Comparison of ENCODE assay signal across 27 mouse cellular contexts in the genomic region with DNA sequence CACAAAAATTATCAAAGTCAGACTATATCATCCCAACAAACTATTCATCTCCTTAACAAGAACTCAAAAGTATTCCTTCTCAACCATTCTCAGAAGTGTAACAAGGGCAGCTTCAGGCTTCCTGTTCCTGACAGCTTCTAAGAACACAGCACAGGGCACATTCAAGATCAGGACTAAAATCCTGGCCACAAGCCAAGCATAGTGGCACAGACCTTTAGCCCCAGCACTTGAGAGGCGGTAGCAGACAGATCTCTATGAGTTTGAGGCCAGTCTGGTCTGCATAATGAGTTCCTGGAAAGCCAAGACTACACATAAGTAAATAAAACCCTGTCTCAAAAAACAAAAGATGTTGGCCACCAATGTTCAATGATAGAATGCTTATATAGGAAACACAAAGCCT. TPM values are rescaled to one million over a fixed set of nuclear protein-coding genes. Genes with fewer than 3 reads are reported as not detected.
A peak's percentile ranks its signal among the peaks of the same experiment; 100 is the strongest.
DNase-seq lines count a peak whose midpoint lies in the region; ATAC-seq and TF ChIP-seq lines count a peak whose summit lies in the region.
"Had no signal": no experiment of that assay in that cellular context is flagged by ENCODE, and none has a peak within 500 bp of the region (broad histone marks: within the 10 kb centered on the region; RNA-seq: fewer than 3 reads in every experiment).

No protein-coding gene starts in this region.

- H3K9me3 ChIP-seq in intestine, postnatal 0 days (ENCODE audit: control insufficient read depth) = no peaks in the 10 kb centered on the region
- H3K9me3 ChIP-seq in intestine, embryonic 16.5 days (ENCODE audit: control insufficient read depth, low read length) = no peaks in the 10 kb centered on the region
- no peaks in the 10 kb centered on the region for H3K9me3 ChIP-seq in midbrain, embryonic 14.5 days (ENCODE audit: control insufficient read depth, low read length)
- H3K9me3 ChIP-seq in midbrain, embryonic 16.5 days (replicated peaks; ENCODE audit: control insufficient read depth, low read length, poor library complexity, severe bottlenecking) = no peaks in the 10 kb centered on the region
- H3K9me3 ChIP-seq: embryonic facial prominence, embryonic 10.5 days; embryonic facial prominence, embryonic 15.5 days; forebrain, embryonic 13.5 days; limb, embryonic 12.5 days; liver, embryonic 15.5 days; lung, embryonic 15.5 days; megakaryocyte, embryonic 14.5 days; midbrain, embryonic 12.5 days; stomach, embryonic 15.5 days had no signal

- no peak overlapping the region for H3K9ac ChIP-seq in intestine, postnatal 0 days (ENCODE audit: low read depth, low read length)
- H3K9ac ChIP-seq in intestine, embryonic 16.5 days (ENCODE audit: low read depth, low read length) = no peak overlapping the region
- H3K9ac ChIP-seq in midbrain, embryonic 14.5 days (replicated peaks; ENCODE audit: low read length) = no peak overlapping the region
- H3K9ac ChIP-seq in midbrain, embryonic 16.5 days (ENCODE audit: low read depth, low read length) = no peak overlapping the region
- H3K9ac ChIP-seq: embryonic facial prominence, embryonic 15.5 days; forebrain, embryonic 13.5 days; limb, embryonic 12.5 days; liver, embryonic 15.5 days; lung, embryonic 15.5 days; midbrain, embryonic 12.5 days; stomach, embryonic 15.5 days had no signal

- no peak overlapping the region for H3K4me3 ChIP-seq in intestine, postnatal 0 days (ENCODE audit: low read depth, low read length)
- no peak overlapping the region for H3K4me3 ChIP-seq in intestine, embryonic 16.5 days (ENCODE audit: low read length)
- H3K4me3 ChIP-seq in midbrain, embryonic 14.5 days (replicated peaks; ENCODE audit: low read depth, low read length) = no peak overlapping the region
- no peak overlapping the region for H3K4me3 ChIP-seq in midbrain, embryonic 16.5 days (ENCODE audit: low read depth, low read length)
- H3K4me3 ChIP-seq: embryonic facial prominence, embryonic 10.5 days; embryonic facial prominence, embryonic 15.5 days; forebrain, embryonic 13.5 days; limb, embryonic 12.5 days; liver, embryonic 15.5 days; lung, embryonic 15.5 days; megakaryocyte, embryonic 14.5 days; midbrain, embryonic 12.5 days; stomach, embryonic 15.5 days had no signal

- peak; percentile 35 for DNase-seq in midbrain, embryonic 14.5 days
- DNase-seq in kidney, postnatal 10 days = peak; percentile 56
- DNase-seq in yolk sac, embryonic 10.5 days (ENCODE audit: low spot score) = peak; percentile 47
- DNase-seq in right cerebral cortex, postnatal 14 days = no peak
- no peak for DNase-seq in cerebellum, adult 11 months
- DNase-seq: adrenal gland, postnatal 14 days; cerebellum, adult 2 months; cerebellum, postnatal 14 days; gastrocnemius, postnatal 10 days; heart, postnatal 14 days; thymus, postnatal 36 days had no signal

- 21% methylated on average over 1 of the region's 1 CpGs for WGBS in intestine, postnatal 0 days
- WGBS in intestine, embryonic 16.5 days = 38% methylated on average over 1 of the region's 1 CpGs
- WGBS in midbrain, embryonic 14.5 days = 43% methylated on average over 1 of the region's 1 CpGs
- WGBS in midbrain, embryonic 16.5 days = 41% methylated on average over 1 of the region's 1 CpGs

- H3K4me2 ChIP-seq in intestine, postnatal 0 days (replicated peaks; ENCODE audit: low read depth) = no peak overlapping the region
- H3K4me2 ChIP-seq in intestine, embryonic 16.5 days (ENCODE audit: low read depth, low read length) = no peak overlapping the region
- no peak overlapping the region for H3K4me2 ChIP-seq in midbrain, embryonic 14.5 days (ENCODE audit: low read length)
- H3K4me2 ChIP-seq in midbrain, embryonic 16.5 days (ENCODE audit: low read length) = no peak overlapping the region
- H3K4me2 ChIP-seq: embryonic facial prominence, embryonic 15.5 days; forebrain, embryonic 13.5 days; limb, embryonic 12.5 days; liver, embryonic 15.5 days; lung, embryonic 15.5 days; midbrain, embryonic 12.5 days; stomach, embryonic 15.5 days had no signal

- no peak for TF ChIP-seq CTCF in intestine, postnatal 0 days (IDR thresholded peaks at IDR 0.05; ENCODE audit: low read depth)

- no peaks in the 10 kb centered on the region for H3K27me3 ChIP-seq in intestine, postnatal 0 days (replicated peaks; ENCODE audit: control insufficient read depth, insufficient read depth, low read length)
- no peaks in the 10 kb centered on the region for H3K27me3 ChIP-seq in intestine, embryonic 16.5 days (replicated peaks; ENCODE audit: control insufficient read depth, insufficient read depth, low read length)
- no peaks in the 10 kb centered on the region for H3K27me3 ChIP-seq in midbrain, embryonic 14.5 days (ENCODE audit: control insufficient read depth, insufficient read depth, low read length)
- H3K27me3 ChIP-seq in midbrain, embryonic 16.5 days (ENCODE audit: control insufficient read depth, insufficient read depth, low read depth, low read length) = no peaks in the 10 kb centered on the region
- H3K27me3 ChIP-seq: CH12.LX; embryonic facial prominence, embryonic 15.5 days; forebrain, embryonic 13.5 days; limb, embryonic 12.5 days; lung, embryonic 15.5 days; megakaryocyte, embryonic 14.5 days; midbrain, embryonic 12.5 days; stomach, embryonic 15.5 days had no signal

- H3K4me1 ChIP-seq in intestine, postnatal 0 days (replicated peaks; ENCODE audit: control insufficient read depth, insufficient read depth, low read length) = no peaks in the 10 kb centered on the region
- peaks cover 15% of the 10 kb centered on the region for H3K4me1 ChIP-seq in intestine, embryonic 16.5 days (ENCODE audit: control insufficient read depth, insufficient read depth, low read length)
- H3K4me1 ChIP-seq in midbrain, embryonic 14.5 days (ENCODE audit: control insufficient read depth, insufficient read depth, low read length) = no peaks in the 10 kb centered on the region
- H3K4me1 ChIP-seq in midbrain, embryonic 16.5 days (ENCODE audit: control insufficient read depth, insufficient read depth, low read length) = no peaks in the 10 kb centered on the region
- H3K4me1 ChIP-seq: embryonic facial prominence, embryonic 10.5 days; forebrain, embryonic 13.5 days; limb, embryonic 12.5 days; midbrain, embryonic 12.5 days had no signal

- ATAC-seq in intestine, postnatal 0 days = peak; percentile 67
- ATAC-seq in intestine, embryonic 16.5 days = no peak
- no peak for ATAC-seq in midbrain, embryonic 14.5 days (ENCODE audit: low FRiP score, low TSS enrichment)
- no peak for ATAC-seq in midbrain, embryonic 16.5 days
- ATAC-seq: forebrain, embryonic 13.5 days; hindbrain, embryonic 16.5 days had no signal

- no peak overlapping the region for H3K27ac ChIP-seq in intestine, postnatal 0 days (ENCODE audit: low read depth, low read length)
- no peak overlapping the region for H3K27ac ChIP-seq in intestine, embryonic 16.5 days (ENCODE audit: low read length)
- no peak overlapping the region for H3K27ac ChIP-seq in midbrain, embryonic 14.5 days (replicated peaks; ENCODE audit: low read depth, low read length)
- H3K27ac ChIP-seq in midbrain, embryonic 16.5 days (ENCODE audit: low read length) = no peak overlapping the region
- H3K27ac ChIP-seq: embryonic facial prominence, embryonic 10.5 days; embryonic facial prominence, embryonic 15.5 days; forebrain, embryonic 13.5 days; limb, embryonic 12.5 days; liver, embryonic 15.5 days; lung, embryonic 15.5 days; midbrain, embryonic 12.5 days; stomach, embryonic 15.5 days had no signal

- H3K36me3 ChIP-seq in intestine, postnatal 0 days (ENCODE audit: control insufficient read depth, insufficient read depth) = peaks cover 74% of the 10 kb centered on the region
- H3K36me3 ChIP-seq in intestine, embryonic 16.5 days (ENCODE audit: control insufficient read depth, insufficient read depth, low read length) = peaks cover 19% of the 10 kb centered on the region
- peaks cover 42% of the 10 kb centered on the region for H3K36me3 ChIP-seq in midbrain, embryonic 14.5 days (ENCODE audit: control insufficient read depth, insufficient read depth, low read length)
- H3K36me3 ChIP-seq in midbrain, embryonic 16.5 days (ENCODE audit: control insufficient read depth, insufficient read depth, low read length) = peaks cover 13% of the 10 kb centered on the region

RNA-seq across cellular contexts. Expression of gene Oat, which starts 10.4 kb away (rescaled TPM):
- 1,789 and 2,051 TPM in 2 replicates for polyA plus RNA-seq in intestine, postnatal 0 days (2015; fragmentation: Nextera tagmentation; extraction: Ambion mirVana)
- 1,956 and 2,187 TPM in 2 replicates for polyA plus RNA-seq in intestine, embryonic 16.5 days (2015; fragmentation: Nextera tagmentation; extraction: Ambion mirVana)
- 75.5 and 88.2 TPM in 2 replicates for polyA plus RNA-seq in midbrain, embryonic 14.5 days (2014; fragmentation: Nextera tagmentation; extraction: Ambion mirVana)
- 87.8 and 106 TPM in 2 replicates for polyA plus RNA-seq in midbrain, embryonic 16.5 days (2015; fragmentation: Nextera tagmentation; extraction: Ambion mirVana)

RNA-seq across cellular contexts. Expression of gene Nkx1-2, which starts 33.6 kb away (rescaled TPM):
- 0.57 and 0.61 TPM in 2 replicates for polyA plus RNA-seq in intestine, postnatal 0 days (2015; fragmentation: Nextera tagmentation; extraction: Ambion mirVana)
- polyA plus RNA-seq in intestine, embryonic 16.5 days (2015; fragmentation: Nextera tagmentation; extraction: Ambion mirVana) = 0.59 and 0.70 TPM in 2 replicates
- polyA plus RNA-seq in midbrain, embryonic 14.5 days (2014; fragmentation: Nextera tagmentation; extraction: Ambion mirVana) = 0.74 and 0.82 TPM in 2 replicates
- 0.38 and 0.40 TPM in 2 replicates for polyA plus RNA-seq in midbrain, embryonic 16.5 days (2015; fragmentation: Nextera tagmentation; extraction: Ambion mirVana)
- polyA plus RNA-seq: cerebellum, adult 2 months; embryonic facial prominence, embryonic 15.5 days; heart, embryonic 14.5 days; limb, embryonic 12.5 days; liver, adult 2 months; liver, embryonic 15.5 days; lung, embryonic 15.5 days had no signal

RNA-seq across cellular contexts. Expression of gene Lhpp, which starts 44.6 kb away (rescaled TPM):
- polyA plus RNA-seq in intestine, postnatal 0 days (2015; fragmentation: Nextera tagmentation; extraction: Ambion mirVana) = 52.0 and 54.5 TPM in 2 replicates
- polyA plus RNA-seq in intestine, embryonic 16.5 days (2015; fragmentation: Nextera tagmentation; extraction: Ambion mirVana) = 47.8 and 54.7 TPM in 2 replicates
- polyA plus RNA-seq in midbrain, embryonic 14.5 days (2014; fragmentation: Nextera tagmentation; extraction: Ambion mirVana) = 35.9 and 41.1 TPM in 2 replicates
- 39.3 and 51.3 TPM in 2 replicates for polyA plus RNA-seq in midbrain, embryonic 16.5 days (2015; fragmentation: Nextera tagmentation; extraction: Ambion mirVana)

Comparison
In these comparisons a context has a peak if more than half of its experiments do, and no peak if none do; other contexts are left out.
1. DNase-seq: peak in midbrain, embryonic 14.5 days (single experiment), kidney, postnatal 10 days (single experiment) and yolk sac, embryonic 10.5 days (single experiment); none in right cerebral cortex, postnatal 14 days (single experiment) and cerebellum, adult 11 months (single experiment).
2. RNA of gene Oat, which starts 10.4 kb away (polyA plus RNA-seq): 1,956 to 2,187 TPM in intestine, embryonic 16.5 days and 1,789 to 2,051 TPM in intestine, postnatal 0 days; 87.8 to 106 TPM in midbrain, embryonic 16.5 days and 75.5 to 88.2 TPM in midbrain, embryonic 14.5 days; every median in the first group is over 10 times any median in the second.